Mouse (Mus musculus): ENCODE data around the gene Trim7.

GRCm38 (mm10) chr11:48801831-48802772 lies 23.8 kb upstream of the Trim7 start:
- TF ChIP-seq POLR2A (IDR thresholded peaks at IDR 0.05; ENCODE audit: insufficient read depth, low read depth, low read length) (no peak), CTCF (IDR thresholded peaks at IDR 0.05) (no peak)

Data from heart, adult 2 months (tissue).